In the genomic region with DNA sequence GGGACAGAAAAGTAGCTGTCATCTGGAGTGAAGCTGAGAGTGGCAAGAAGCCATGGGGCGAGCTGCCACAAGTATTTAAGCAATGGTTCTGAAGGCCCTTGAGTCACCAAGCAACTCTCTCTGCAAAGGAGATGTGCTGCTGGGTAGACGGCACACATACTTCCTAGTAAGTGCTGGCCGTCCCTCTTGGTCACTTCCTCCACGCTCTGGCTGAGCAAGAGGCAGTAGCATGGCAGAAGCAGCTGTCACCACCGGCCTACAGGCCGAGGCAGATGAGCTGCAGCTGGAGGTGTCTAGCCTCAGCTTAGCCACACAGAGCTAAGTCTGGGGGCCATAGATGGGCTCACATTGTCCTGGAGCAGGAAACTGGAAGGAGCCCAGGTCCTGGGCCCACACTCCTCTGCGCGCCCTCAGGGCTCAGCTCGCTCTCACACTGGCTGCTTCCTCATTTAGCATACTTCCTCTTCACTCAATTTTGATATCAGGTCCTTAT, we compare ENCODE assay signal across 9 mouse cellular contexts. TPM values are rescaled to one million over a fixed set of nuclear protein-coding genes. Genes with fewer than 3 reads are reported as not detected.
DNase-seq lines count a peak whose midpoint lies in the region; ATAC-seq and TF ChIP-seq lines count a peak whose summit lies in the region.
"Had no signal": no experiment of that assay in that cellular context is flagged by ENCODE, and none has a peak within 500 bp of the region (broad histone marks: within the 10 kb centered on the region; RNA-seq: fewer than 3 reads in every experiment).

No protein-coding gene starts in this region.

- no peak overlapping the region for H3K9ac ChIP-seq in heart, postnatal 0 days (replicated peaks; ENCODE audit: low read depth, low read length)

- no peak for ATAC-seq in heart, postnatal 0 days (ENCODE audit: insufficient read depth, low read depth)

- intact Hi-C loops in gastrocnemius, postnatal 14 days (cut with DNase I; ENCODE audit: low total_unique reads), result no loop called here

- 66% methylated on average over 9 of the region's 9 CpGs for WGBS in heart, postnatal 0 days

- H3K4me1 ChIP-seq in heart, postnatal 0 days (ENCODE audit: control insufficient read depth, insufficient read depth), result peaks cover 44% of the 10 kb centered on the region

- no peaks in the 10 kb centered on the region for H3K9me3 ChIP-seq in heart, postnatal 0 days (replicated peaks; ENCODE audit: control insufficient read depth, low read length)

- 0 out of 2 replicates have a peak overlapping the region, but pooled peaks have one; percentile 18 for H3K27ac ChIP-seq in heart, postnatal 0 days (ENCODE audit: low read depth)

- no peak overlapping the region for H3K4me3 ChIP-seq in heart, postnatal 0 days (ENCODE audit: low read depth, low read length)

- no peak overlapping the region for H3K4me2 ChIP-seq in heart, postnatal 0 days (ENCODE audit: low read depth, low read length)

- TF ChIP-seq CTCF in heart, postnatal 0 days (IDR thresholded peaks at IDR 0.05; ENCODE audit: low read depth), result no peak

- no peak for TF ChIP-seq EP300 in heart, postnatal 0 days (IDR thresholded peaks at IDR 0.05; ENCODE audit: low read depth)

- DNase-seq in gastrocnemius, postnatal 14 days, result peak; percentile 42
- no peak for DNase-seq in gastrocnemius, postnatal 25 days
- peak; percentile 94 for DNase-seq in adipocyte (ENCODE audit: low spot score)
- peak; percentile 20 for DNase-seq in heart, postnatal 0 days (ENCODE audit: low spot score)
- DNase-seq in lung, postnatal 36 days, result peak; percentile 71
- DNase-seq in urinary bladder, postnatal 10 days (ENCODE audit: low spot score), result no peak
- DNase-seq in cerebellum, adult 9-10 months, result no peak
- DNase-seq in testis, postnatal 14 days (ENCODE audit: low spot score), result no peak

- H3K36me3 ChIP-seq in heart, postnatal 0 days (replicated peaks; ENCODE audit: control insufficient read depth, insufficient read depth, low read length), result no peaks in the 10 kb centered on the region; the same call in 1 of the 2 replicates

- no peaks in the 10 kb centered on the region for H3K27me3 ChIP-seq in heart, postnatal 0 days (ENCODE audit: control insufficient read depth, insufficient read depth, low read length)

RNA-seq across cellular contexts. Expression of gene Tmcc2, which starts 20.4 kb away (rescaled TPM):
- total RNA-seq in gastrocnemius, postnatal 14 days (2021), result 10 to 100 TPM; 19.4 to 22.9 TPM
- total RNA-seq in gastrocnemius, postnatal 25 days (2021), result 10 to 100 TPM; 23.3 to 25.1 TPM
- total RNA-seq in heart, postnatal 0 days (2014; rRNA removed; ENCODE audit: low replicate concordance), result 19.9 and 20.4 TPM in 2 replicates
- 4.6 and 6.5 TPM in 2 replicates for polyA plus RNA-seq in heart, postnatal 0 days (2015; fragmentation: Nextera tagmentation; extraction: Ambion mirVana)

RNA-seq across cellular contexts. Expression of gene Dstyk, which starts 46.6 kb away (rescaled TPM):
- 10 to 100 TPM; 12.2 to 13.8 TPM for total RNA-seq in gastrocnemius, postnatal 14 days (2021)
- 1 to 10 TPM; 9.2 to 10.0 TPM for total RNA-seq in gastrocnemius, postnatal 25 days (2021)
- 6.7 and 37.6 TPM in 2 replicates for total RNA-seq in heart, postnatal 0 days (2014; rRNA removed; ENCODE audit: low replicate concordance)
- polyA plus RNA-seq in heart, postnatal 0 days (2015; fragmentation: Nextera tagmentation; extraction: Ambion mirVana), result 6.3 and 6.7 TPM in 2 replicates

RNA-seq across cellular contexts. Expression of gene Nuak2, which starts 54.8 kb away (rescaled TPM):
- total RNA-seq in gastrocnemius, postnatal 14 days (2021), result 1 to 10 TPM; 1.1 to 1.5 TPM
- 1 to 10 TPM in 1 of 2 experiments, under 1 TPM in 1; 0.79 to 1.3 TPM for total RNA-seq in gastrocnemius, postnatal 25 days (2021)
- 0.76 and 2.6 TPM in 2 replicates for total RNA-seq in heart, postnatal 0 days (2014; rRNA removed; ENCODE audit: low replicate concordance)
- polyA plus RNA-seq in heart, postnatal 0 days (2015; fragmentation: Nextera tagmentation; extraction: Ambion mirVana), result 2.0 and 2.2 TPM in 2 replicates
- polyA plus RNA-seq: erythroblast, embryonic 14.5 days had no signal

Comparison
In these comparisons a context has a peak if more than half of its experiments do, and no peak if none do; other contexts are left out.
1. DNase-seq: peak in gastrocnemius, postnatal 14 days (single experiment), adipocyte (single experiment), heart, postnatal 0 days (single experiment) and lung, postnatal 36 days (single experiment); none in gastrocnemius, postnatal 25 days (single experiment), urinary bladder, postnatal 10 days (single experiment), cerebellum, adult 9-10 months (single experiment) and testis, postnatal 14 days (single experiment).